Mouse (Mus musculus): ENCODE measurements at regions not wholly inside any gene's neighbourhood (a gene's known extent, or its start where the extent isn't known, plus 50 kb on each side); places are given as distances from the start of the nearest gene placed in this dataset.
"Not testable (repeated sequence)": the region's sequence is repeated elsewhere in the genome, so short reads cannot be mapped to it uniquely, and the experiment has no call there.

GRCm38 (mm10) chr10:26585106-26585505 lies 168.1 kb upstream of the Arhgap18 start:
- no peak for DNase-seq

DNA sequence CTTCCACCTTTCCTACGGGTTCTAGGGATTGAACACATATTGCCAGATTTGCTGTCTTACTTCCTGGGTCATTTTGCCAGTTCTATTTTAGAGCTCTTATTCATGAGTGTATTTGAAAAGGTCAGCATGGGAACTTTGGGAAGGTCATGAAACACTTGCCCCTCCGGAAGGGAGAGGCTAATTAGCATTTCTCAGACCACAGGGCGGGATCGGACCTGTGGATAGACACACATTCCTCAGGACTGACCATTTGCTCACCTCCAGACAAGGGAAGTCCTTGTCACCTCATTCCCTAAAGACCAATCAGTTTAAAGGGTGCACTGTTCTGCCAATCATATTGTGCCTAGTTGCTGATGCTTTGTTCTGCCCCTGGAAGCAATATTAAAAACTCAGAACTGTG lies 146.1 kb upstream of the Arhgap18 start:
- DNase-seq: not testable (repeated sequence)

GRCm38 (mm10) chr10:26611246-26611645 lies 142.0 kb upstream of the Arhgap18 start:
- no peak for DNase-seq

DNA sequence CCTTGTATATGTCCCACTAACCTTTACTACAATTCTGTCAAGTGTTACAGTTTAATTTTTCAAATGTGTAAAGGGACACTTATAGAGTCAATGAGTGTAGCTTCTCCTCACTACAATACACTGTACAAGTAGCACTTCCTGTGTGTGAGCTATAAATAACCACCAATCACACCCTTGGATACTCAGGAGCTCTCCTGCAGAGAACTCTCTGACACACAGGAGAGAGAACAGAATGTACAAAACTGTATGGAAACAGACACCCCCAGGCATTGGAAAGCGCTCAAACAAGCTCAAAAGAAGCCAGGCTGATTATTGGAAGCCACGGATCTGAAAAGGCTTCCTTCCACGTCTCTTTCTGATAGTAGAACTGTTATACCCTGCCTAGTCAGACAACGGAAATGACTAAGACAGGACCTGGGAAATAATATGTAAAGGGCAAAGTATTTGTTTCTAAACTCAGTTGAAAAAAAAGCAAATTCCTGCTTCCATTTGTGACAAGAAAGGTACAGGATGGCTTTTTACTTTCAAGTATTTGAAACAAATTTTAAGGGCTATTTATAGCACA lies 122.9 kb upstream of the Arhgap18 start:
- no peak for DNase-seq

DNA sequence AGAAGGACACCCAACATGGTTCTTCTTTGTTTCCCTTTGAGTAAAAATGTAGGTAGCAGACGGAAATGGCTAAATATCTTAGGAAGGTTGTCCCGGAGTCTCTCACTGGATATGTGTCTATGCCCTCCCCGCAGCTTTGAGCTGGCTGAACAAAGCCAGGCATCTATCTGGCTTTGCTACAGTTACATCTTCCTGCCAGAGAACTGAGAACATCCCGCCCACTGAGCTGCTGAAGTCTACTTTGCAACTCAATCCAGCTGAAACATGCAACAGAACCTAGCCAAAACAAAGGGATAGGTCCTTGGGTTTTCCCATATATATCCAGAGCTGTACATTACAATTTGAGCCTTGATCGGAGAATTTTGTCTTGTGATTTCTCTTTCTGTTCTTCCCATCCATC lies 121.0 kb upstream of the Arhgap18 start:
- no peak for DNase-seq

- DNase-seq: no peak
Measured at GRCm38 (mm10) chr10:26637459-26637858, 115.8 kb upstream of the Arhgap18 start.

GRCm38 (mm10) chr10:26638056-26638455 lies 115.2 kb upstream of the Arhgap18 start:
- no peak for DNase-seq

DNA sequence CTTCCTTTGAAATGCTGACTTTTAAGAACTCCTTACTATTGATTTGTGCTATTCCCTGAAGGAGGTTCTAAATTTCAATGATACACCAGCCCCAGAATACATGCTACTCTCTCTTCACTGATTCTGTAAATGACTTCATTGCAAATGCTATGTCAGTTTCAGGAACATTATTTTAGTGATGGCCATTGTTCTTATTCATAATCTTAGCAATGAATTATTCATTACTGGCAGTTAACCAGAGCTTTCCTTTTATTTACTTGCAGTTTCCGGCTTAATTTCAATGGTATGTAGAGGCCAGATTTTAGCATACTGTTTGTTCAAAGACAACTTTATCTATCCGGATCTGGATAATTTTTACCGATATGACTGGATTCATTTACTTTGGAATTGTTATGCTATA lies 114.1 kb upstream of the Arhgap18 start:
- DNase-seq: no peak

- DNase-seq: no peak
Measured at GRCm38 (mm10) chr10:26653103-26653502, 100.1 kb upstream of the Arhgap18 start.

DNA sequence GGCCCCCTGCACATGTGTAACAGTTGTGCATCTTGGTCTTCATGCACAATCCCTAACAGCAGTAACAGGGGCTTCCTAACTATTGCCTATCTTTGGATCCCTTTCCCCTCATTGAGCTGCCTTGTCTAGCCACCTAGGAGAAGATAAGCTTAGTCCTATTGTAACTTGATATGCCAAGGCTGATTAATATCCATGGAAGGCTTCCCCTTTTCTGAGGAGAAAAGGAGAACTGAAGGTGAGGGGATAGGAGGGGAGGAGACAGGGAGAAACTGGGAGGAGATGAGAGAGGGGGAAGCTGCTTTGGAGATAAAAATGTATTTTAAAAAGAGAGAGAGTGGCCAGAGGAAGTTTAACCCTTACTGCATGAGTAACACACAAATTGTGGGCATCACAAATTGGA lies 89.0 kb upstream of the Arhgap18 start:
- DNase-seq: no peak

DNA sequence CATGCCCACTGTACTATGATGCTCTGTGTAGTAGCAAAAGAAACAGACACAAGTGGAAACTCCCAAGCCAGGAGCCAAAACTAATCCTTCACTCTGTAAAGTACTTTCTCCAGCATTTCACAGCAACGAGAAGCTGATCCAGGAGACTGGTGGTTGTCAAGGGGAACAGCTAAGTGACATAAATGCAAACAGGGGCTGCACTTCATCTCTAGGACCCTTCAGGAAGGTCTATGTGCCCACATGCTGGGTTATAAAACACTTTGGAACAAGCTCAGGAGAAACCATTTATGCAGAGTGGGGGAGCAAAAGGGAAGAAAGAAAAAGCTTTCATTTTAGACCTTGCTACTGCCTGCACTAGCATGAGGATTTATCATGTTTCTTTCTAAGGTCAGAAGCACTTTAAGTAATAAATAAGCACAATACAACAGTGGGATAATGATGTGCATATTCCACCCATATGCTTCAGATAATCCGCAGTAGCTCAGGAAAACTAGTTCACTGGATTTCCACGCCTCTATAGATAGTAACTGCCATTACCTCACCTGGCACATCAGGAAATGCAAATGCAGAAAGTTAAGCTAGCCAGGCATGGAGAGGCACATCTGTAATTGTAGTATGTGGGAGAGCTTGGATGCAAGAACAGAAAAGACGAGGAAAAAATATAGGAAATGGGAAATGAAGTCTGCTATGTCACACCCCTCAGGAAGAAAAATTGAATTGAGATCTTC lies 73.6 kb upstream of the Arhgap18 start:
- DNase-seq: no peak

DNA sequence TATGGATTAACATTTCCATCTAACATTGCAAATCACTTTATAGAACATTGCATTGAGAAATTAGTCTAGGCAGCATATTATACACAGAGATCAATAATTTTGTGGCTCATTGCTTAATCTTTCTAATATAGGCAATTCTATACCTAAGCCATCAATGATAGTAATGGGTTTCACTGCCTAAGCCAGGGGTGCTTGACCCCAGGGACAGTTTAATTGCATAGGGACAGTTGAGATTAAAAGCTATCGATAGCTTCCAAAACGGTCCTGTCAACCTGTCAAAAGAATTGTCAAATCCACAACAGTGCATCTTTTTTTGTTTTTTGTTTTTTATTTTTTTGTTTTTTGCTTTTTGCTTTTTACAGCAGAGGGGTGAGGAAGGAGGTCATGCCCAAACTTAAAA lies 58.5 kb upstream of the Arhgap18 start:
- no peak for DNase-seq

DNA sequence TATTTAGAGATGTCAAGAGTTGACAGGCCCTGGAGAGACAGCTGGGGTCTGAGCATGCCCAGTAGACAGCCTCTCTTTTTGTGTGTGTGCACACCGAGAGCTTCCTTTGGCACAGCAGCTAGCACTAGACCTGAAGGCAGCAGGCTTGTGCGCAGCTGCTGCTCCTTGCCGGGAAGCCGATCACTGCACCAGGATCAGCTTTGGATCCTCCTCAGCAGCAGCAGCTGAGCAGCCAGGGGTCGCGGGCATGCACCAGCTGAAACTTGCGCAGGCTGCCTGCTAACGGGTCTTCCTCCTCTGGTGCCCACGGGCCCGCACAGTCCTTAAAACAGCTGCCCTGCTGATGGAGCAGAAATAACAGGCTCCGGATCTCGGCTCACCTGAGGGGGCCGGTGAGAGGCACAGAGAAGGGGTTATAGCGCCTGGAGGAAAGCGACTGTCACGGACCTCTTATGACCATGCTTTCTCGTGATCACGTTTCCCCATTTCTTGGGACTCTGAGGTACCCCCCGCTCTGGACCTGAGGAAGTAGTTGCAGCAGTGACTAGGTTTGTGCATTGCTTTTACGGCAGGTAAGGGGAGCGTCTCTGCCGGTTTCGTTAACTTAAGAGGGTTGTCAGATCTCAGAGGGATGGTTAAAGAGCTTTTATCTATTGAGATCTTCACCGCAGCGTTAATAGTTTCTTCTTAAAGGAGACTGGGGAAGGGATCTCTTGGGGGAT lies 57.8 kb upstream of the Arhgap18 start:
- no peak for DNase-seq

Measured in adrenal gland, adult 8-10 months (tissue).